Mouse (Mus musculus) common myeloid progenitor, adult 5-6 weeks (primary cell): ENCODE results near the gene Arhgap15. TPM values are rescaled to one million over a fixed set of nuclear protein-coding genes. Genes with fewer than 3 reads are reported as not detected.

Experiments
- ATAC-seq: replicated peaks from 2 replicates; pipeline ENCODE4 v1.8.0; 2016; ENCODE audit warnings: low read depth, mild to moderate bottlenecking, moderate TSS enrichment, inconsistent platforms; ENCODE audit not compliant: poor library complexity, severe bottlenecking
- total RNA-seq: library from RNA; stranded (forward); fragments of 200-1000, 187-1606 nt; gene quantifications from 2 replicates; pipeline ENCODE4 v1.2.3, GENCODE M21; 2017

The Arhgap15 gene
- total RNA-seq, 1 experiment from 2014 or later = 134 TPM

DNA sequence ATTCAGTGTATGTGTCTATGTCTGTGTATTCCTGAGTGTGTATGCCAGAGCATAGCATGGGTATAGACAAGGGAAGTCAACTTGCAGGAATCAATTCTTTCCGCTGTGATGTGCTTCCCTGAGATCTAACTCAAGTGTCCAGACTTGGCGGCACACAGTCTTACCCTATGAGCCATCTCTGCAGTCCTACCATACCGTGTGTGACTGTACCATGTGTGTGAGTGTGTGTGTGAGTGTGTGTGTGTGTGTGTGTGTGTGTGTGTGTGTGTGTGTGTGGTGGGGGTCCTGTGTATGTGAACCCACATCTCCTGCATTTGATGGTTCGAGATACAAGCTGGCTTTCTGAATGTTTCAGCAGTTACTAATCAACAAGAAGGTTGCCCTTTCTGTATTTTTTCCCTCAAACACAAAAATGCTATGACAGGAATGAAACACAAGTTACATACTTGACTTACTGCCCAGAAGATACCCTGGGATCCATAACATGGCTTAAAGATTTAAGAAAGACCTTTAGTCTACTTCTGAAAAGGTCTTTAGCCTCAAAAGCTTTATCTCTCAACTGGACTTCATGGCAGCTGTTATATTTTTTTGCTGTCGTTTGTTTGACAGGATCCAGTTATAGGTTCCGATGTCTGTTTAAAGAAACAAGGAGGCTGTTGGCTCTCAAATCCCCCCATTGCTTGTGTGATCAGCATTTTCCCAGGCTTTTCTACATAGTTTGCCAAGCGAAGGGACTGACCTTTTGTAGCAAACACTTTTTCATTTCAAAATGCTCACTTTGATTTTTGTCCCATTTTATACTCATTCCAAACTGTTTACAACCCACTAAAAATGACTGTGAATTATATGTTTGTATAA is 397.7 kb downstream of the Arhgap15 start:
- no peak for ATAC-seq

DNA sequence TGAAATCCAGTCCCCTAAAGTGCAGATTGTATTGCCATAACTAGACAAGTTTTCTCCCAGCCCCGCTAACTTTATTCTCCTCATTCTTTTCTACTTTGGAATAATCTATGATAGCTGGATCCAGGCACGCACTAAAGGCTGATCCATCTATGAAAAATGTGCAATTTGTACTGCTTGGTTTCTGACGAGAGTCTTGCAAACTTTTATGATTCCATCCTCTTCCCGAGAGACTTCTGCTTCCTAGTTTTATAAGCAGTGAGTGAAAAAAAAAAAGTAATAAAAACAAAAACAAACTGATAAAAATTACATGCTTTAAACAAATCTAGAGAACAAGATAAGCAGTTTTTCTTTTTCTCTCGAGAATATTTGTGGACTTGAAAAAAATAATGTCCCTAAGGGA is 398.9 kb downstream of the Arhgap15 start:
- no peak for ATAC-seq

- no peak for ATAC-seq
Measured at GRCm38 (mm10) chr2:44147971-44148370, 399.3 kb downstream of the Arhgap15 start.

- ATAC-seq = no peak
Measured at GRCm38 (mm10) chr2:44148550-44149100, 400.0 kb downstream of the Arhgap15 start.

DNA sequence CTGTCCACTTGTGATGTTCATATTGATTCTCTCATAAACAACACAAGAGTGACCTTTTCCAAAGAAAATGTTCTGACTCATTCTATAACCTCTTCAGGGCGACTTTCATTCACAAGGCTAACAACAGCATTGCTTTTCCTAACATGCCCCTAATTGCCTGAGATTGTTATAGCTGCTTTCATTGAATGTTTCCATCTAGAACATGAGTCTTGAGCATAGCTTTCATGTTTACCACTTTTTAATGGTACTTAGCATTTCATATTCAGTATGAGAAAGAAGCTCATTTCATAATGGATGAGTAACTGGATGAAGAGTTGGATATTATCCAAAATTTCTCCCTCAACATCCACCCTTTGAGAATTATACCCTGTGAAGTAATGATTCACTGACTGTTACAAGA is 403.7 kb downstream of the Arhgap15 start:
- ATAC-seq = no peak

DNA sequence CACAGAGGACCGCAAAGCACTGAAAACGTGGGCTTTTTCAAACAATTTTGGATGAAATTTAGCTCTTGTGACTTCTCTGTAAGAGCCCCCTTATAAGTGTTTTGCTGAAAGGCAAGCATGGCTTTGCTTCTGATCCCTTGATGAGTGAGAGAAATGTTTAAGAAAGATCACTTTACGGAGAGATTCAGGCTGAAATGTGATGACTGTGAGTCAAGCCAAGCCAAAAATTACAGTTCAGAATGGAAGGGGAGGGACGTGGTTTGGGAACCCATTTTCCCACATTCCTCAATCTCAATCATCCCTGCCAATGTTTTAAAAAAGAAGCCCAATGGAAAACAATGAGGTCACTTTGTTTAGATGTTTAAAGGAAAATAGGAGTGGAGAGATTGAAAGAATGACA is 411.7 kb downstream of the Arhgap15 start:
- no peak for ATAC-seq

DNA sequence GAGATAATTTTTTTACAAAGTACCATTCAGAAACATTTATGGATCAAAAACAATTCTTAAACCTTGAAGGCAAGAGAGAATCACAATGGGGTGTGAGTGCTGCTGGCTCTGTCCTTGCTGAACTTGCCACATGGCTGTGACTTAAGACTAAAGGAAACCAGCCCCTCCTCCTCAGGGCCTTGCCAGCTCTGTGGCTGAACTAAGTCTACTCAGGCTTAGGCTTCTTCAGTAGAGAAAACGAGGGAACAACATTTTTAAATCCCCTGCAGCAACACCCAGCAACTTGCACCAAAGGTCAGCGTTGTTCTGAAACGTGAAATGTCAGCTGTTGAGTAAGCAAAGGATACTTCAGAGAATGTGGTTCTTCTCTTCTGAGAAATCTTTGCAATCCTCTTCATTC is 417.2 kb downstream of the Arhgap15 start:
- 0 out of 2 replicates have a peak, but pooled peaks have one; percentile 42 for ATAC-seq

DNA sequence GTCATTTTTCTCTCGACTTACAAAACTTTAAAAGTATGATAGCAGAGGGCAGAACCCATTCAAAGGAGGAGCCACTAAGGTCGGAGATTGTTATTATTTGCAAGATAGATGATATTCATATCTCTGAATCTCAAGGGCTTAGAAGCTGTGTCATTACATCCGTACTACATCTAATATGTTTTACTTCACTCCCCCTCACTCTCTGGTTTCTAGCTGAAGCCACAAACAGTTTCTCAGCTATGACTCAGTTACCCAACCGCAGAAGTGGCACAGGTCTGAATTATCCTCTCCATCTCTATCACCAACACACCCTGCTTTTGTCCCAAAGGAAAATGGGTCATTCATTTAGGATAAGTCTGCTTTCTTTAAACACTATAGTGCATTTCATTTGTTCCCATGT is 418.1 kb downstream of the Arhgap15 start:
- ATAC-seq = no peak

DNA sequence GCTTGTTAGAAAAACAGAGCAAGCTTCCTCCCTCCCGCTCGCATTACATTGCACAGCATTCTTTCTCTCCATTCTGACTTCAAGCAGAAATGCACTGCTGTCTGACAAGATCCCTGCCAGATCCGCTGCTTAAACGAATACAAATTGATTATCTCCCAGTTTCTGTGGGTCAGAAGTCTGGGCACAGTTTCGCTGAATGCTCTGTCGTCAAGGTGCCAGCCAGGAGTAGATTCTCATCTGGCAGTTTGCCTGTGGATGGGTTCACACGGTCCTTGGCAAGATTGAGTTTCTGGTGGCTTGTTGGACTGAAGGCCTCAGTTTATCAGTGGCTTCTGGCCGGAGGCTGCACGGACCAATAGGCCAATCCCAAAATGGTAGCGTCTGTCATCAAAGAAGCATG is 435.9 kb downstream of the Arhgap15 start:
- no peak for ATAC-seq

DNA sequence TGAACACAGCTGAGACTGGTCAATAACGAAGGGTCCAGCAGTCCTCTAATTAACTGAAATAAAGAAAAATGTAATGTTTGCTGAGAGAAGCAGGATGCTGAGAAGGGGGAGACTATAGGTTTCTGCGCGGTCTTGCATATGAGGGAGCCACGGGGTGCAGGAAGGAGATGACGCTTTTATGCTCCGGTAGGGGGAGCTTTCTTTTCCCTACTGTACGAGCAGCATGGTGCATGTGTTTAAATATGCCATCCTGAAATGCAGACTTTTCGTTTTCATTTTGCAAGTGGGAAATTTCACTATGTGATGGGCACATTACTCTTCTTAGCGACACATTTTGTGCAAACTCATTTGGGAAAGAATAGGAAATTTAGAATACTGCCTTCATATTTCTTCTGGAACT is 442.1 kb downstream of the Arhgap15 start:
- ATAC-seq = no peak

DNA sequence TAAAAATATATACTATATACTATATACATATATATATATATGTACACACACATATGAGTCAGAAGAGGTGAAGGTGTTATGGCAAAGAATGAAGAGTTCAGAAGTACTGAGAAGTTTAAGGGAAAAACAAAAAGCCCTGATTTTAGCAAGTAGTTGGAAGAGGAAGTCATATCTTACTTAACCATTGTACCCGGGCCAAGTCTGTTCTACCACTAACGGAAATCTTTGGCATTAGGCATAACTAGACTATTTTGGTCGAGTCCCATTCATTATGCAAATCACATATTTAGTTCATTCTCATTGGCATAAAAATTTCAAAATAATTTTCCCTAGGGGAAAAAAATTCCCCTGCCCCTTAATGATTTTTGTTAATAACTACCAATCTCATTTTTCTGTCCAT is 443.4 kb downstream of the Arhgap15 start:
- peak; percentile 39; the same call in 1 of the 2 replicates for ATAC-seq

- no peak for ATAC-seq
Measured at GRCm38 (mm10) chr2:44215506-44215905, 466.9 kb downstream of the Arhgap15 start.

GRCm38 (mm10) chr2:44217811-44218210 is 469.2 kb downstream of the Arhgap15 start:
- ATAC-seq = no peak

GRCm38 (mm10) chr2:44218317-44218716 is 469.7 kb downstream of the Arhgap15 start:
- ATAC-seq = no peak

- no peak for ATAC-seq
Measured at GRCm38 (mm10) chr2:44221686-44222085, 473.1 kb downstream of the Arhgap15 start.

- no peak for ATAC-seq
Measured at GRCm38 (mm10) chr2:44222176-44222753, 473.6 kb downstream of the Arhgap15 start.

- ATAC-seq = no peak
Measured at GRCm38 (mm10) chr2:44234856-44235255, 486.2 kb downstream of the Arhgap15 start.

DNA sequence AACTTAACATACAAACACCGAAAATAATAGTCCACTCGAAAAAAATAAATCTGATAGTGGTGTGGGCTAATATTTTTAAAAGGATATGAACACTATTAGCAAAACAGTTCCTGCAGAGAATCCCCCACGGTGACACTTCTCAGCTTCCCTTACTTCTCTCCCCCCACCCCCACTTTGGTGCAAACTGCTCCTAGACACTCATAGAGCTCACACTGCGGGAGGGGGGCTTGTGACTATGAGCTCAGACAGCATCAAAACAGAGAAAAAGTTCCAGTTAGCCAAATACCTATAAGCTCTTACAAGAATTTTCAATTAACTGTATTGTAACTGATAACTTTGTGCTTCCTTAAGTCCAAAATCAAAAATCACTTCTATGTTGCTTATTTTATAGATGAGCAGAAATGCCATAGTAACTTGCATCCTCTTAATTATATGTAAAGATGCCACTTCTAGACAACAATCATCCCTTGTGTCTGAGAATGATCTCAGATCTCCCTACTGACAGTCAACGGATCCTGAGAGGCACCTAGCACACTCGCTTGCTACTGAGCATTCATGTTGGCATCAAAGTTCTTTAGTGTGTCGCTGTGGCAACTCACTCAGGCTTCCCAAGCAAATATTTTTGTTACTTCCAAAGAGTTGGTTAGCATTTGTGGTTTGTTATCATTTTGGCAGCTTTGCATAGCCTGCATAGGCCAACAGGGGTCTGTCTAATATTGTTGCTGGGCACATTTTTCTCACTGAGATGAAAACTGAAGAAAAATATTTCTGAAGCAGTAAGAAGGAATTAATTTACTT is 493.2 kb downstream of the Arhgap15 start:
- ATAC-seq = peak; percentile 68

DNA sequence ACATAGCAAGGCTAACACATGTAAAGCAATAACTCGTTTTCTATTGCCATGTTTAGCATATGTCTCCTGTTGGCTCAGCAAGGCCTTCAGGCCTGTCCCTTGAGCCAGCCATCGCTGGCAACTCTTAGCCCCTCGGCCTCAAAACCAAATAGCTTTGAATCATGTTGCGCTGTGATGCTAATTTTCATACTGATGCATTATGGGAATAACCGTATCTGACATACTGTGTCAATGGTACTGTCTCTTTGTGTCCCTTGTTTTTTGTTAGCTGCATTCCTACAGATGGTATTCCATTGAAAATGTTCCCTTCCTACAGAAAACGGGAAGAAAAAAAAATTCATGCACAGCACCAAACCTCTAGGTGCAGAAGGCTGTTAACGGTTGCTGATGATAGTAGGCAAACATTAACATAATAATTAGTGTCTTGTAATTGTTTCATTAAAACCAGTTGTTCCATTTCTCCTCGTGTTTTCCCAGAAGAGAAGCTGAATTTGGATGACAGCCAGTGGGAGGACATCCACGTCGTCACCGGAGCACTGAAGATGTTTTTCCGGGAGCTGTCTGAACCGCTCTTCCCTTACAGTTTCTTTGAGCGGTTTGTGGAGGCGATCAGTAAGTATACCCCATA is 494.1 kb downstream of the Arhgap15 start:
- ATAC-seq = no peak

GRCm38 (mm10) chr2:44255343-44255742 is 506.7 kb downstream of the Arhgap15 start:
- ATAC-seq = no peak
